Mouse (Mus musculus): ENCODE results near the gene Cnih2.
A peak's percentile ranks its signal among the peaks of the same experiment; 100 is the strongest.
"Not testable (repeated sequence)": the region's sequence is repeated elsewhere in the genome, so short reads cannot be mapped to it uniquely, and the experiment has no call there.

The Cnih2 gene

DNA sequence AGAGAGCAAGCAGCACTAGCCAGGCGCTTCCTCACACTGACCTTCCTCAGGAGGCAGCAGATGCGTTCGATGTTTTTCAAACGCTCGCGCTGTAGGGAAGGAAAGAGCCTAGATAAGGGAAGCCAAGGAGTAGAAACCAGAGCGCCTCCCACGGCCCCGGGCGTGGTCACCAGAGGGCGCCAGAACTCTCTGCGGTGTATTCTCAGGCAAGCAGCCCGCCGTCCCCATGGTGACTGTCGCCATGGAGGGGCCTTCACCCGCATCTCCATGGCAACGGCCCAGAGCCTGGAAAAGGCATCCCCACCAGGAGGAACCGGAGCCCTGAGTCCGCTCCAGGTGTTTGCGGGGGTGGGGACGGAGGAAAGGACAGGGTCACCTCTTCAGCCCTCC is 4.1 kb downstream of the Cnih2 start:
- peak; percentile 83 to 87 for DNase-seq (ENCODE audit: low spot score in 2 of 2)

DNA sequence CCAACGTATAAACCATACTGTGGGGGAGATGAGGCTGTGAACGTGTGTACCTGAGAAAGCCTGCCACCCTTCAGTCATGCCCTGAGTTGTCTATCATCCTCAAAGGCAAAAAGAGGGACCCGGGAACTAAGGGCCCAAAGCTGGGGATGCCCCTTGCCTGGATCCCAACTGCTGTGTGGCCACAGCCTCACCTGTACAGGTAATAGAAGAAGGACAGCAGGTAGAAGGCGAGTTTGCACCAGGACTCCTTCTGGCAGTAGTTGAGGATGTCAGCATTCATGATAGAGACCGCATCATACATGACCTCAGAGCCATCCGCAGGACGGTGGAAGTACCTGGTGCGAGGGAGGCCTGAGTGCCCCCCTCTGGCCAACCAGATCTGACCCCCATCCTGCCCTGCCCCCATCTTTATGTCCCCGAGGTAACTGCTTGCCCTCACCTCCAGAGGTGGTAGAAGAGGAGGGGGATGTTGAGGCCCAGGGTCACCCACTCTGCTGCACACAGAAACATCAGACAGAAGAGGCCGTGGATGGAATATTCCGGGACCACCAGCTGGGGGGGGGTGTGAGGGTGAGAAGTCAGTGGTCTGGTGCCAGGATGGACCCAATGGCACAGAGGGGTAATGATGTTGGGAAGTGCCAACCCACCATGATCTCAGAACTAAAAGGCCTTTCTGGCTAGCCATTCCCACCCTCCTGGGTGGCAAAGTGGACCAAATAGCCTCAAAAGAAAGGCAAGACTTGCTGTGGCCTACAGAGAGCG is 4.7 kb downstream of the Cnih2 start:
- DNase-seq (ENCODE audit: low spot score in 2 of 2): no peak

DNA sequence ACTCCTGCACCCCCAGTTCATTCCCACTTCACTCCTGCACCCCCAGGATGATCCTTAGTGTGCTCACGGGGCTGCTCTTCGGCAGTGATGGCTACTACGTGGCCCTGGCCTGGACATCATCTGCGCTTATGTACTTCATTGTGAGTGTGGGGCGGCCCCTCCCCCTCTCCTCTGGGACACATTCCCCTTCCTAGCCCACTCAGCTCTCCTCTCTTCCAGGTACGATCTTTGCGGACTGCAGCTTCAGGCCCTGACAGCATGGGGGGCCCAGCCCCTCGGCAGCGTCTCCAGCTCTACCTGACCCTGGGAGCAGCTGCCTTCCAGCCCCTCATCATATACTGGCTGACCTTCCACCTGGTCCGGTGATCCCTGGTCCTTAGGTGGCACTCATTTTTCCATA is 6.2 kb downstream of the Cnih2 start:
- DNase-seq (ENCODE audit: low spot score in 2 of 2): no peak

DNA sequence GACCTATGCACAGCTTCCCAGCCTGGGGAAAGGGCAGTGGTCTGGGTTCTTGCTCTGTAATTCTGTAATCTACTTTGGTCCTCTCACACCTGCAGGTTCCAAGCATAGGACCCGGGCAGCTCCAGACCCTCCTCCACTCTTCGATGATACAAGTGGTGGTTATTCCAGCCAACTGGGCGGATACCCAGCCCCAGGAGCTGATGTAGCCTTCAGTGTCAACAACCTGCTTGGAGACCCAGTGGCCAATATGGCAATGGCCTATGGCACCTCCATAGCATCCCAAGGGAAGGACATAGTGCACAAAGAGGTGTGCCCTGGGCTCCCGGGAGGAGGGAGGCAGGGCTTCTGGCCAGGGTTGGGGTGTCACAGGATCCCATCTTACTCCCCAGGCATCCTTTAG is 9.0 kb downstream of the Cnih2 start:
- no peak for DNase-seq (ENCODE audit: low spot score in 2 of 2)

DNA sequence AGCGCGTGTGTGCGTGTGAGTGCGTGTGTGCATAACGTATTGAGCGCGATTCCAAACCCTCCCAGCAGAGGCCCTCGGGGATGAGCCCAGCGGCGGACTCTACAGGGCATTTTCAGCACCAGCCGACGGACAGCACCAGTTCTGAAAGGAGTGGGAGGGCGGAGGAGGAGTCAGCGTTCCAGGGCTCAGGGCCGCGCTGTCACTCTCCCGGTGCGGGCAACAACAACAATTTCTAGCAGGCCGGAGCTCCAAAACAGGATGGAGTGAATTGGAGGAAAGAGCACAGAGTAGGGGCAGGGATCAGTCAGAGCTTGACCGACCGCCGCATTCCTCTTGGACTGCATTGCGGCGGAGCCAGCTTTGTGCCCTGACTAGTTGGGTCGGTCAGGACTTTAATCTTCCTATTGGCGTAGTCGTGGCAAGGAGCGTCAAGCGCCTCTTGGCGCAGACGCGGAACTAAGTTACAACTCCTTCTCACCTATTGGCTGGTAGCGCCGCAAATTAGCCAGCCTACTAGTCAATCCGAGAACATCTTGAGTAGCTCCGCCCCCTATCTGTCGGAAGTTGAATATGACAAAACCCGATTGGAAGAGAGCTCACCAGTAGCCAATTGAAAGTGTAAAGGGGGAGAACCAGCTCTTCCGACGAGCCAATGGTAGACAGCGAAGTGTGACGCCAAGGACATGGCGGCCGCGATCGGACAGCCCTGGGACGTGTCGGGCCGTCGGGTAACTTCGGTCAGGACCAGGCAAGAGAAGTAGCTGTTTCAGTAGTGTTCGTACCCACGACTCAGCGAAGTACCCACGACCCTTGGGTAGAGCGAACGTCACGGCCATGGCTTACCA is 10.2 kb downstream of the Cnih2 start, which contains the start of gene Yif1a:
Gene Yif1a, plus strand, starts transcription at position 655 of the 845 bp plus-strand sequence.
- DNase-seq (ENCODE audit: low spot score in 2 of 2): peak; percentile 87 to 91

DNA sequence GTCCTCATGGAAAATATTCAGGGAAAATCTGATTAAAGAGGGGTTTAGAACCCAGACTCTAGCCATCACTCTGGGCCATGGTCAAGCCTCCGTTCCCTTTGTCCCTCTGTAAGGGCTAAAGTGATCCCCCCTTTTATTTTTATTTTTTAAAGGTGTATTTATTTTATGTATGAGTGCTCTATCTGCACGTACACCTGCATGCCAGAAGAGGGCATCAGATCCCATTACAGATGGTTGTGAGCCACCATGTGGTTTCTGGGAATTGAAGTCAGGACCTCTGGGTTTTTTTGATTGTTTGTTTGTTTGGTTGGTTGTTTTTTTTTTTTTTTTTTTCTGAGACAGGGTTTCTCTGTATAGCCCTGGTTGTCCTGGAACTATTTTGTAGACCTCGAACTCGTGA is 11.8 kb downstream of the Cnih2 start:
- DNase-seq (ENCODE audit: low spot score in 2 of 2): not testable (repeated sequence)

DNA sequence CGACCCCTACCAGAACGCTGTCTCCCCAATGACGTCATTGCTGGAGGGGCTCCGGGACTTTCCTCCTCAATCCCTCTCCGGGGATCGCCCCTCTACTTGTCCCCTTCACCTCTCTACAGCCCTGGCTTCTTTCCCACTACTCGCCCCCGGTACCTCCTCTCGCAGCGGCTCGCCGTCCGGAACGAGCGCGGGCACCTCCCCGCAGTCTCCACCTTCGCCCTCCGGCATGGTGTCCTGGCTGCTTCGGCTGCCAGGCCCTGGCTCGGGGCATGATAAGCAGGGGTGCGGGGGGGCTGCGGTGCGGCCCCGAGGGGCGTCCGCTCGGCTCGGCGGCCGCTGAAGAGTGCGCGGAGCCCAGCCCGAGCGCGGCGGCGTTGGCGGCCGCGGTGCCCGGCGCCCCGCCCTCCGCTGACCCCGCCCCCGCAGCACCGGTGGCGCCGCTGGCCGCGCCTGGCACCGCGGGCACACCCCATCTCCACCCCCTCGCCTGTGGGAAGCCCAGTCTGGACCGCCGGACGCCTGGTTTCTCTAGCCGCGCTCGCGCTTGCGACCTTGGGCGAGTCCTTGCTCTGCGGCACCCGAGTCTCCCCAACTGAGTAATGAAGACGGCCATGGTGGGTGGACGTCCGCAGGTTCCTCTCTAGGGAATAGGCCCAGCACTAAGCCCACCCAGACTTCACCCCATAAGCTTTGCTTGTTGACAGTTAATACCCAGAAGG is 13.0 kb downstream of the Cnih2 start, which contains the start of gene Tmem151a:
Gene Tmem151a, minus strand, starts transcription at position 387 of the 719 bp plus-strand sequence.
- DNase-seq (ENCODE audit: low spot score in 2 of 2): peak; percentile 45 to 52

DNA sequence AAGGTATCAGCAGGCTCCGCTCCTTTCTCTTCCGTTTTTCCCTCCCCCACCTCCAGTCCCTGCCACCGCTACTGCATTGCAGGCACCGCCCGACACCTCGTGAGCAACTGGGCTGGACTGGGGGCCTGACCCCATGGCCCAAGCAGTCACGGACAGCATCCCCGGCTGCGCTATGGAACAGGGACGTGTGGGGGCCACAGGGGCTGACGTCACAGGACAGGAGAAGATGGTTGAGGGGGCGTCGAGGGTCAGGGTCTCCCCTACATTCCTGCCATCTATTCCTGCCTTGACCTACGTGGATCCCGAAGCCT is 13.5 kb downstream of the Cnih2 start:
- no peak for DNase-seq (ENCODE audit: low spot score in 2 of 2)

DNA sequence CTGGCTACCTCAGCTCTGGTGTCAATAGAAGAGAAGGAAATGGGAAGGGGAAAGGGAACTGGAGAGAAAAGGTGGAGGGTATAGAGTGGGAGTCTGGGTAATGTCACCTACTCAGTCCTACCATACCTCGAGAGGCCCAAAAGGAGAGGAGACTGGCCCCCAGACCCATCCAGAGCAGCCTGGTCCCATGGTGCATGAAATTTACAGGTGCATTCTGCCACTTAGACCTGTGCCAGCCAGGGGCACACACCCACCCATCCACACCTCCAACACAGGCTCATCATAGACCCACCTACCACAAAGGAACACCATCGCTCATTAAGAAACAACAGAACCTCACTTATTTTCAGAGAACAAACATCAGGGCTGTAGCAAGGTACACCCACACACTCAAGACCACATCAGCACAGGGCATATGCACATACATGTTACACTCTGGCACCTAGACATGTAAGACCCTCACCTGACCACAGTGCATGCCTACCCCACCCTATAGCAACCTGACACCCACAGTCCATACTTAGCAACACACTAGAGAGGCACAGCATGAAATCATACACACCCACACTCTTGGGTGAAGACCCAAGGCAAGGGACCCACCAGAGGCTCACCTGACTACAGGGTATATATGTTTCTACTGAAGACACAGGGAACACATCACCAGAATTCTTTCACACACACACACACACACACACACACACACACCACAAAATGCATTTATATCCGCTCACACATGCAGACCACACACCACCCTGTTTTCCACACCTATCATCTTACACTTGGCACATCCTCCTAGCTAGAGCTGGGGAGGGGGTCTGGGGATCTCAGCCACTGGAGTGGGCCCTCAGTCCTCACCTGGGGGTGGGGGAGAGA is 14.1 kb downstream of the Cnih2 start:
- no peak for DNase-seq (ENCODE audit: low spot score in 2 of 2)

DNA sequence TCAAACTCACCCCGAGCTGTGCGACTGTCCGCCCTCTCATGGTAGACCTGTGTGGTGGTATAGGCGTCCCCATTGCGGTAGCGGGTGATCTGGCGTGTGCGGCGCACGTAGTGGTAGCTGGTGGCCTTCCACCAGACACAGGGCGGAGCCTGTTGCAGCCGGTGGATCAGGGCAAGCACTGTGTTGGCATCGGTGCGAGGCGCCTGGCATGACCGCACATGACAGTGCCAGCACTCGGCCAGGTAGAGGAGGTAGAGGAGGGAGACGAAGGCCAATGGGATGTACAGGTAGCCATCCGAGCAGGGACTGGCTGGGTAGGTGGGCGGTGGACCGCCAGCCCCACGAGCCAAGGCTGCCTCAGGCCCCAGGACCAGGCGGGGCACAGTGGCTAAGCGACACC is 15.7 kb downstream of the Cnih2 start:
- no peak for DNase-seq (ENCODE audit: low spot score in 2 of 2)

DNA sequence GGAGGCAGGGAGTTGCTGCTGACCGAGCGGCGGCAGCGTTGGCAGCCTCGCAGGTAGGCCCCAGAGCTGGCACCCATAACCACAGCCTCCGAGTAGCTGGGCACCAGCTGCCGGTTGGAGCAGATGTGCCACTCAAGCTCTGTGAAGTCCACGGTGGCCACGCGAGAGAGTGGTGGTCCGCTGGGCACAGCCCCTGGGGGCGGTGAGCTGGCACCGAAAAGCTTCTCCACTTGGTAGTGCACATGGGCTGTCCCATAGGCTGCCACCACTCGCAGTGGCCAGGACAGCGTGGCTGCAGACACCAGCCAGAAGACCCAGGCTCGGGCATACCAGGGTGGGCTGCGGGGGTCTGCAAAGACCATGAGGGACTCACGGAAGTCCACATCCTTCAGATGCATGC is 16.3 kb downstream of the Cnih2 start:
- DNase-seq (ENCODE audit: low spot score in 2 of 2): no peak

DNA sequence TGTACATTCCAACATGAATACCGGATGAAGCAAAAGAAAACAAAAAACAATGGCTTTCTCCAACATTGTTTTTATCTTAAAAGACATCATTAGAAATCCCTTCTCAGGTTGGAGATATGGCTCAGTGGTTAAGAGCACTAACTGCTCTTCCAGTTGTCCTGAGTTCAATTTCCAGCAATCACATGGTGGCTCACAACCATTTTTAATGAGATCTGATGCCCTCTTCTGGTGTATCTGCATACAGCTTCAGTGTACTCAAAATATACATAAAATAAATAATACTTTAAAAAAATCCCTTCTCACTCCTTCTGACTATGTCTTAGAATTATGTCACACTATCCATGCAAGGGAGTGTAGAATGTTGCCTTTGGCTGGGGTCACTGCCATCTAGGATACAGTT is 19.0 kb downstream of the Cnih2 start:
- DNase-seq (ENCODE audit: low spot score in 2 of 2): no peak

DNA sequence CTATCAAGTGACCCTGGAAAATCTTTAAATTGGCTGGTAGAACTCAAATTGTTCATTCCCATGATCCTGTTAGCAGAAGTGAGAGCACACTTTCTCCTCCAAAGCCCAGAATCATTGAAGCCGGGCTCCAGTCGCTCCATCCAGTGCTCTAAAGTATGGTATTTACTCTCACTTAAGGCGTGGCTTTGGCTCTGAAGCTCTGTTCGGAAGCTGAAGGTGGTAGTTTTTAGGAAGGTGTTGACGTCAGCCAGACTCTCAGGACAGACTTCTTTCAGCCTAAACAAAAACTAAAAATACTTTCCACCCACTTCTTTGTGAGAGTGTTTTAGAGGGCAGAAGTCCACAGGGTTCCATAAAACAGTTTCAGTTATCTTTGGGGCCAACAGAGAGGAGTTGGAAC is 24.8 kb downstream of the Cnih2 start:
- no peak for DNase-seq (ENCODE audit: low spot score in 2 of 2)

DNA sequence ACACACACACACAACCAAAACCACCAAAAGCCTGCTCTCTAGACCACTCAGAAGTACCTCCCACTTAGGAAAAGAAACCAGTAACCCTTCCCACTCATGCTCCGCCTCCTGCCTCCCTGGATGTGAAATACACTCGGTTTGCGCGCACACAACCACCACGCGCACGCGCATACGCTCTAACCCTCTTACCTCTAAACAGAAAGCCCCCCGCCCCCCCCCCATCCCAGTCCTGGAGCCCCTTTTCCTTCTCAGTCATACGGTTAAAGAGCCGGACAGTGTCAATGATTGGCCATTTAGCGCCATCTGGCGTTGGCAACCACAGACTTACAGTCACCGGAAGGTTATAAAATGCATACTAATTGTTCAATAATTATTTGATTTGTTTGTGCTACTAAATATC is 25.3 kb downstream of the Cnih2 start:
- peak; percentile 51 to 53 for DNase-seq (ENCODE audit: low spot score in 2 of 2)

DNA sequence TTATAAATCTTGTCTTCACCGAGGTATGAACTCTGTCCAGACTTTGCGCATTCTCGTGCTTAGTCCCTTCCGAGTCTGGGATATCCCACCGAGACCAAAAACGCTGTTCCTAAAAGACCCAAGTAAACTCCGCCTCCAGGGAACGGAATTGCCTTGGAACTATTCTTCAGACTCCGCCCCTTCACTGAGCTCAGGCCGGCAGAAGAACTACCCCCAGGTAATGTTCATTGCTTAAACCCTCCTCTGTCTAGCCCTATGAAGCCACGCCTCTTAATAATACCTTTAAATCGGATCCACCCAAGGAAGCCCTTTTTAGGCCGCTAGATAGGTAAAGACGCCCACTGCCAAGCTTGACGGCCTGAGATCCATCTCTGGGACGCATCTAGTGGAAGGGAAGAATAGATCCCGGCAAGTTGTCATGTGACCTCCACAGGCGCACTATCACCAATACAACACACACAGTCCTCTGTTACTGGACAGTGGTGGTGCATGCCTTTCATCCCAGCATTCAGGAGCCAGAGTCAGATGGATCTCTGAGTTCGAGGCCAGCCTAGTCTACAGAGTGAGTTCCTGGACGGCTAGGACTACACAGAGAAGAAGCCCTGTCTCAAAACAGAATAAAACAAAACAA is 25.8 kb downstream of the Cnih2 start:
- no peak for DNase-seq (ENCODE audit: low spot score in 2 of 2)

DNA sequence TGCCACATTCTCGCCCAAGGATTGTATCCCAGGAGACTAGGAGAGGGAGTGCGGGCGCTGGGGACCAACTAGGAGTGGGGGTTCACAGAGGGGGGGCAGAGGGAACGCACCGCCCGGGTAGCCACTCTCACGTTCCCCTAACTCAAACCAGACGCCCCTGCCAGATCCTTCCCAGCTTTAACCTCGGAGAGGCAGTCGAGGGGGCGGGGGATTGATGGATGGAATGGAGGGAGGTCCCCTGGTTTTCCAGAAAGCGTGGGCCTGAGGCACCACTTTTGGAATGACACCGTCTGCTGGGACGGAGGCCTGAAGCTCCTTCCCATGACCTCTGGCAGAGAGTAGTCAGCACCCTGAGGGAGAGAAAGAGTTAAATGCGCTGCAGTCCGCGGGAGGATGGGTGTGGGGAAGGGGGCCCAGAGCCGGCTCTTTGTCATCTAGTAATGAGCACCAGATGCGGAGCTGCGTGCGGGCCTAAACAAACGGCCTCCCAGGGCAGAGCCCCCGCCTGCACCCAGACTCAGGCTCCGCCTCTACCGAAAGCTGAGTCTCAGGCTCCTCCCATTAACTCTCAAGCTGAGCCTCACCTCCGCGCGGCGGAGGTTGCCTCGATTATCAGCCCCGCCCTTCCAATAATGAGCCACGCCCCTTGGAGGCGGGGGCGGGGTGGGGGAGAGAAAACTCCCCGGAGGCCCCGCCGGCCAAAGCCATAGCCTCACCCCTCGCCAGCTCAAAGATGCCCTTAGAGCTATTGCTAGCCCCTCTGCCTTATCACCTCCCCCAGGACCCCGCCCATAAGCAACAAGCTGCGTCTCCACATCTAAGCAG is 26.6 kb downstream of the Cnih2 start:
- DNase-seq (ENCODE audit: low spot score in 2 of 2): peak; percentile 75 to 85

DNA sequence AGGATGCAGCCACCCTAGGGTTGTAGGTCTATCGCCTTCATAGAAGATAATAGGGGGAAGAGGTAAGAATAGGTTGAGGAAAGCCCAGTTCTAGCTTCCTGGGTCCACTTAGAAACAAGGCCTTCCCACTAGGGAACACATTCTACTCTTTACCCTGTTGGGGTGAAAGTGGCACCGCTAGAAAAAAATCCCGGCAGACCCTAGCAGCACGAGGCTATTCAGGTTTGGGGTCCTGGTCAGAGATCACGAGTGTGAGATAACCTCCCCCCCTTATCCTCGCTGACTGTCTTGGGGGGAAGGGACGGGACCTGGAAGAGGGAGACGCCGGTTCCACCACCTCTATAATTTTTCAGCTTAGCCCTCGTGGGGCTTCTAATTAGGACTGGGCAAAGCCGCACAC is 27.2 kb downstream of the Cnih2 start:
- DNase-seq (ENCODE audit: low spot score in 2 of 2): no peak

DNA sequence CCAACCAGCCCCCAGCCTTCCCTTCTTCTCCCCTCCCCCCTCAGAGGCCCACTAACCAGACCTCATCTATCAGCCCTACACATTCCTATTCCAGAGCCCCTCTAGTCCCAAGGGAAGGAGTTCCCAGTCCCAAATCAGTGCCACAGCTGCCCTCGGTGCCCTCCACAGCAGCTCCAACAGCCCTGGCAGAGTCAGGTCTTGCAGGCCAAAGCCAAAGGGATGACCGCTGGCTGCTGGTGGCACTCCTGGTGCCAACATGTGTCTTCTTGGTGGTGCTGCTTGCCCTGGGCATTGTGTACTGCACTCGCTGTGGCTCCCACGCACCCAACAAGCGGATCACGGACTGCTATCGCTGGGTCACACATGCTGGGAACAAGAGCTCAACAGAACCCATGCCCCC is 28.3 kb downstream of the Cnih2 start:
- DNase-seq (ENCODE audit: low spot score in 2 of 2): no peak

DNA sequence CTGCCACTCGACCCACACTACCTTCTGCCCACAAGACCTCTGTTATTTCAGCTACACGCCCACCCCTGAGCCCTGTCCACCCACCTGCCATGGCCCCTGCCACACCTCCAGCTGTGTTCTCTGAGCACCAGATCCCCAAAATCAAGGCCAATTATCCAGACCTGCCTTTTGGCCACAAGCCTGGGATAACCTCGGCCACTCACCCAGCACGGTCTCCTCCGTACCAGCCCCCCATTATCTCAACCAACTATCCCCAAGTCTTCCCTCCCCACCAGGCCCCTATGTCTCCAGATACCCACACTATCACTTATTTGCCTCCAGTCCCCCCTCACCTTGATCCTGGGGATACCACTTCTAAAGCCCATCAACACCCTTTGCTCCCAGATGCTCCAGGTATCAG is 28.8 kb downstream of the Cnih2 start:
- no peak for DNase-seq (ENCODE audit: low spot score in 2 of 2)

DNA sequence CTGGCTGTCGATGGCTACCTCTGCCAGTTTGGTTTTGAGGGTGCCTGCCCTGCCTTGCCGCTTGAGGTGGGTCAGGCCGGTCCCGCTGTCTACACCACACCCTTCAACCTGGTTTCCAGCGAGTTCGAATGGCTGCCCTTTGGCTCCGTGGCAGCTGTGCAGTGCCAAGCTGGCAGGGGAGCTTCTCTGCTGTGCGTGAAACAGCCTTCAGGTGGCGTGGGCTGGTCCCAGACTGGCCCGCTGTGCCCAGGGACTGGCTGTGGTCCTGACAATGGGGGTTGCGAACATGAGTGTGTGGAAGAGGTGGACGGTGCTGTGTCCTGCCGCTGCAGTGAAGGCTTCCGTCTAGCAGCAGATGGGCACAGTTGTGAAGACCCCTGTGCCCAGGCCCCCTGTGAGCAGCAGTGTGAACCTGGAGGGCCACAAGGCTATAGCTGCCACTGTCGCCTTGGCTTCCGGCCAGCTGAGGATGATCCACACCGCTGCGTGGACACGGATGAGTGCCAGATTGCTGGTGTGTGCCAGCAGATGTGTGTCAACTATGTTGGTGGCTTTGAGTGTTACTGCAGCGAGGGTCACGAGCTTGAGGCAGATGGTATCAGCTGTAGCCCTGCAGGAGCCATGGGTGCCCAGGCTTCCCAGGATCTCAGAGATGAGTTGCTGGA is 29.6 kb downstream of the Cnih2 start:
- no peak for DNase-seq (ENCODE audit: low spot score in 2 of 2)

All from urinary bladder, postnatal 36 days (tissue).